Mouse (Mus musculus): ENCODE measurements around the gene Rapgef1.

DNA sequence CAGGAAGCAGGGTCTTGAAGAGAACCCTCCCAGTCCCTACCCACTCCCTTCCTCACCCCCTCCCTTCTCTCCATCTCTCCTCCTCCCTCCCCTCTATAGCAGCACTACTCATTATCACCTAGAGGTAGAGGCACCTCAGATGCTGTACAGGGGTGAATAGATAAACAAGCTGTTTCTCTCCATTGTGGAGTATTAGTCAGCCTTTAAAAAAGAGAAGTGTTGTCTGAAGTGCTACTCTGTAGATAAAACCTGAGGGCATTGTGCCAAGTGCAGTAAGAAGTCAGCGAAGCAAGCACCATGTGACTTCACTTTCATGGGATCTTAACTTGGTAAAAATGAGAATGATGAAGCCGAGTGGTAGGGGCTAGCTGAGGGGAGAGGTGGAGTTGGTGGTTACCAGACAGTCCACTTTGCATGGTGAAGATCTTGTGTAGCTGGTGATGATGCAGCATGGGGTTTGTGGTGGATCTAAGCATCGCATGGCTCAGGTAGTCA is 12.7 kb downstream of the Rapgef1 start:
- TF ChIP-seq GABPA (IDR thresholded peaks at IDR 0.05; ENCODE audit: insufficient replicate concordance, low read depth, low read length): no peak
- TF ChIP-seq KAT2A (IDR thresholded peaks at IDR 0.05; ENCODE audit: insufficient replicate concordance, low read length): no peak
- TF ChIP-seq RAD21 (IDR thresholded peaks at IDR 0.05; ENCODE audit: low read depth, low read length): no peak
- no peak for TF ChIP-seq CTCF (conservative IDR thresholded peaks at IDR 0.05 in 1 of 2, IDR thresholded peaks at IDR 0.05 in 1 of 2; ENCODE audit: low read depth in 2 of 2, low read length in 2 of 2)
- no peak for TF ChIP-seq SIN3A (IDR thresholded peaks at IDR 0.05; ENCODE audit: low read length)
- TF ChIP-seq JUND (conservative IDR thresholded peaks at IDR 0.05; ENCODE audit: low read depth, low read length): no peak
- no peak for TF ChIP-seq ELF1 (IDR thresholded peaks at IDR 0.05; ENCODE audit: low read depth, low read length)
- TF ChIP-seq ZC3H11A (IDR thresholded peaks at IDR 0.05; ENCODE audit: low read depth, low read length): no peak

All from CH12.LX (cell line).